Mouse (Mus musculus) kidney, embryonic 15.5 days (tissue): ENCODE results near the gene Rgma. TPM values are rescaled to one million over a fixed set of nuclear protein-coding genes. Genes with fewer than 3 reads are reported as not detected.

Experiments used
- ATAC-seq: fragments of 200-750 bp; cut with Nextera tagmentation; replicated peaks from 2 replicates; pipeline ENCODE4 v1.8.0; 2017; ENCODE audit warnings: moderate TSS enrichment; ENCODE audit not compliant: low FRiP score
- H3K27ac ChIP-seq: fragments of 300-500 bp; sonication (generic); 2 replicates; pipeline ENCODE4 v1.5.1; 2015; ENCODE audit warnings: mild to moderate bottlenecking, inconsistent platforms
- H3K27me3 ChIP-seq: fragments of 300-500 bp; sonication (generic); 2 replicates; pipeline ENCODE4 v1.6.1; 2015; ENCODE audit warnings: inconsistent platforms
- H3K36me3 ChIP-seq: fragments of 300-500 bp; sonication (generic); 2 replicates; pipeline ENCODE4 v1.6.1; 2015; ENCODE audit warnings: inconsistent platforms
- H3K4me1 ChIP-seq: fragments of 300-500 bp; sonication (generic); 2 replicates; pipeline ENCODE4 v1.6.1; 2015; ENCODE audit warnings: inconsistent platforms
- H3K4me2 ChIP-seq: fragments of 300-500 bp; sonication (generic); 2 replicates; pipeline ENCODE4 v1.6.1; 2015; ENCODE audit warnings: moderate library complexity, mild to moderate bottlenecking, inconsistent platforms
- H3K4me3 ChIP-seq: fragments of 300-500 bp; sonication (generic); replicated peaks from 2 replicates; pipeline ENCODE4 v1.5.1; 2015; ENCODE audit warnings: mild to moderate bottlenecking, inconsistent platforms
- H3K9ac ChIP-seq: fragments of 300-500 bp; sonication (generic); 2 replicates; pipeline ENCODE4 v1.6.1; 2015; ENCODE audit warnings: mild to moderate bottlenecking, inconsistent platforms
- H3K9me3 ChIP-seq: fragments of 300-500 bp; sonication (generic); replicated peaks from 2 replicates; pipeline ENCODE4 v1.6.1; 2016; ENCODE audit warnings: inconsistent platforms
- WGBS: fragments of 180-500 bp; shearing (Covaris S2); methylation state at CpG from one replicate; pipeline ENCODE4 v1.1.7; 2015; ENCODE audit warnings: mixed read lengths; 5-methylcytosine and 5-hydroxymethylcytosine counted together
- polyA plus RNA-seq: library from polyadenylated mRNA; unstranded; fragments of >200 nt; fragmentation: Nextera tagmentation; extraction: Ambion mirVana; gene quantifications from 2 replicates; pipeline ENCODE4 v1.2.1, GENCODE M21; 2015

Rgma gene
- polyA plus RNA-seq, 1 experiment from 2014 or later = 13.7 TPM

DNA sequence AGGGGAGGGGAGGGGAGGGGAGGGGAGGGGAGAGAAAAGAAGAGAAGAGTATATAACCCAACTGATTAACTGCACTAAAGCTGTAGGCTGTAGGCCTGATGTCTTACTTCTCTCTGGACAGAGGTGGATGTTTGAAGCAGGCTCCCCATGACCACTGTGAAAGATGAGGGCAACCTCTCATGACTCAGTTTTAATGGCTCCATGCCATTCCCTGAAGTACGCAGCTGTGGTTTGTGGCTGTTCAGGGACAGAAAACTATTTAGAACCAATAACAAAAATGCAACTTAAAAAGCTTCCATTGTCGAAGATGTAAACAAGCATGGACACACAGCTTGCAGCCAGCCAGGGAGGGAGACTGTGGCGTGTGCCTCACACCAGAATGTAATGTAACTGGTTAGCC is 50.9 kb downstream of the Rgma start:
- no peaks in the 10 kb centered on the region for H3K9me3 ChIP-seq
- no peak overlapping the region for H3K4me3 ChIP-seq
- H3K27me3 ChIP-seq = no peaks in the 10 kb centered on the region
- H3K4me1 ChIP-seq = peaks cover 13% of the 10 kb centered on the region
- no peak overlapping the region for H3K27ac ChIP-seq
- H3K4me2 ChIP-seq = no peak overlapping the region
- no peak overlapping the region for H3K9ac ChIP-seq
- WGBS = 81% methylated on average over 3 of the region's 3 CpGs
- peaks cover 50% of the 10 kb centered on the region for H3K36me3 ChIP-seq
- no peak for ATAC-seq

DNA sequence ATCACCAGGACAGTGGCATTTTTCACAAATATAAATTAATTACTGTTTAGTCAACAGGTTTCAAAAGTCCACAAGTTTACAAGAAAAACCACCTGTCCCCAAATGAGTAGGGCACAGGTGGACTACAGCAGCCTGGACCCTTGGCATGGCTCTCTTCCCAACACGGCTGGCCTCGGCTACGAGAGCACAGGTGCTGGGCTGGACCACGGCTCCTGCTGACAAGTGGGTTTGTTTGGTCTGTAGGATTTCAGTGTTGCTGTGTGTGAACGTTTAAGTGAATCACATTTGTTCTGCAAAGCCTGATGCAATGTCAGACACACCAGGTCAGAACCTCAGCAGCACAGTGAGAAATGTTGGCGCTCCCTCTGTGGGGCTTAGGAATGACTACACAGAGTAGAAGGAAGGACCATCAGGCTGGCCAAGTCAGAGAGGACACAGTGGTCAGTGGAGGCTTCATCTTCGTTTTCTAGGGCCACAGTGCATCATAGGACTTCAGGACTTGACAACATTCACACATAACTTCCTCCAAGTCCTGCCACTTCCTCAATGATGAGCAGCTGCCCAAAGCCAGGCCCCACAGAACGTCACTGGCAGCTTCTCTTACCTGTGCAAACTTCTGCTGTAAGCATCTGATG is 51.6 kb downstream of the Rgma start:
- Histone ChIP-seq H3K27me3 (no peaks in the 10 kb centered on the region), H3K9ac (no peak overlapping the region), H3K4me1 (peaks cover 10% of the 10 kb centered on the region), H3K27ac (no peak overlapping the region), H3K9me3 (no peaks in the 10 kb centered on the region), H3K4me3 (no peak overlapping the region), H3K36me3 (peaks cover 53% of the 10 kb centered on the region), H3K4me2 (no peak overlapping the region)
- 88% methylated on average over 8 of the region's 8 CpGs for WGBS
- no peak for ATAC-seq

DNA sequence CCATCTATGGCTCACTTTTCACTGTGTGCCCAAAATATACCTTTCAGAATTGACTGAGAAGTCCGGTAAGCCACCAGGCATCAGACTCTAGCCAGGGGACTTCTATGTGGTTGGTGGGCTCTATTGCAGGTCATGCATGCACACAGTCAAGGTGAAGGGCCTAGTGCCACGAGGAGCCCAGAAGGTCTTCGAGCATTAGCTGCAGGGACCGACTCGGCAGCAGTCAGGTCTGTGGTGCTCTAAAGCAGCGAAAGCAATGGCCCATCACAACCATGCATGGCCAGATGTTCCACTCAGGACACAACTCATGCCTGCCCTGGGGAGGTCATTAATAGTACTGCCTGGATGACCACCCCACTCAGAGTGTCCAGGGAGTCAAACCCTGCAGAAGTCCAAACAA is 52.5 kb downstream of the Rgma start:
- no peak overlapping the region for H3K27ac ChIP-seq
- H3K4me3 ChIP-seq = no peak overlapping the region

DNA sequence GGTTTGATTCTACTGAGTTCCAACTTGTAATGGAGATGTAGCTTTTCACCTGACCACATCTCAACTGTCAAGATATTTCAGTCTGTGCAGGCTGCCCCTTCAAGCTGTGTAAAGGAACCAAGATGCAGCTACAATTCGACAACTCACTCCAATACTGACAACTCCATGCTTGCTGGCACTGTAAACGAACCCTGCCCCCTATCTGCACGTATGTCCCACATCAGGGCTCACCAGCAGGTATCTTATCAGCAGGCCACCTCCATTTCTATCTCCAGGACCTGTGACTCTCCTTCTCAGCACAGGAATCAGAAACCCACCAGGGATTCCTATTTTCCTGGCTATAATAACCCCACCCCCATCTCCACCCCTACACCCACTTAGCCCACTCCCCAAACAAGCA is 53.2 kb downstream of the Rgma start:
- WGBS = 93% methylated on average over 3 of the region's 3 CpGs

More for the DNA sequence above, 52.5 kb downstream of the Rgma start:
- H3K9me3 ChIP-seq = no peaks in the 10 kb centered on the region
- no peak overlapping the region for H3K9ac ChIP-seq
- peaks cover 56% of the 10 kb centered on the region for H3K36me3 ChIP-seq
- H3K27me3 ChIP-seq = no peaks in the 10 kb centered on the region
- 95% methylated on average over 6 of the region's 6 CpGs for WGBS
- H3K4me2 ChIP-seq = no peak overlapping the region
- peaks cover 6% of the 10 kb centered on the region; the same call in 1 of the 2 replicates for H3K4me1 ChIP-seq
- no peak for ATAC-seq

DNA sequence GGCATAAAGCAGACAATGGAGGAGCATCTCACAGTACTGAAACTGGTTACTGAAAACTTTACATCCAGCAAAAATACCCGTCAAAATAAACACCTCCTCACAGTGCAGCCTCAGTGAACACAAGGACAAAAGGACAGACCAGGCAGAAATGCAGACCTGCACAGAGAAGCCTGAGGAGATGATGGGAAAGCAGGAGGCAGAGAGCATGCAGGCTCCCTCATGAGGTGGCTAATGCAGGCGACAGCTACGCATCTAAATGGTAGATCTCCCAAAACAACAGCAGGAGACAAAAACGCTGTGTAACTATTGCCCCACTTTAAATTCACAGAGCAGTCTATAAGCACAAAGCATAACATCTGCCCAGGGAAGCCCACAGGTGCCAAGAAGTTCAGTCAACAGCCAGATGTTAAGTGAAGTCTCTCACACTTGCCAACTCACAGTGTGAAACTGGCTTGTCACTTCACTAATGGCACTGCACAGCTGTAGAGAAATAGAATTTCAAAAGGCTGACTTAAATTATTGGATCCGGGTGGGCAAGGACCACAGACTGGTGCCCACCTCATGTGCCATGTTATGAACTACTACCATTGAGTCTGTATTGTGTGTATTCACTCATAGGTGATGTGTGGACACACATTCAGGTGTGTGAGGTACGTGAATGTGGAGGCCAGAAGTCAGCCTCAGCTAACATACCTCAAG is 58.5 kb downstream of the Rgma start:
- no peak overlapping the region for H3K9ac ChIP-seq
- H3K4me3 ChIP-seq = no peak overlapping the region
- WGBS = 63% methylated on average over 6 of the region's 6 CpGs
- no peaks in the 10 kb centered on the region for H3K27me3 ChIP-seq
- peaks cover 89% of the 10 kb centered on the region for H3K36me3 ChIP-seq
- no peaks in the 10 kb centered on the region for H3K4me1 ChIP-seq
- H3K27ac ChIP-seq = no peak overlapping the region
- no peaks in the 10 kb centered on the region for H3K9me3 ChIP-seq
- no peak for ATAC-seq
- H3K4me2 ChIP-seq = no peak overlapping the region

More for the DNA sequence above, 53.2 kb downstream of the Rgma start:
- Histone ChIP-seq H3K36me3 (peaks cover 63% of the 10 kb centered on the region), H3K27ac (no peak overlapping the region), H3K9me3 (no peaks in the 10 kb centered on the region), H3K27me3 (no peaks in the 10 kb centered on the region), H3K4me3 (no peak overlapping the region), H3K4me1 (peaks cover 6% of the 10 kb centered on the region; the same call in 1 of the 2 replicates), H3K4me2 (no peak overlapping the region), H3K9ac (no peak overlapping the region)
- ATAC-seq = no peak

DNA sequence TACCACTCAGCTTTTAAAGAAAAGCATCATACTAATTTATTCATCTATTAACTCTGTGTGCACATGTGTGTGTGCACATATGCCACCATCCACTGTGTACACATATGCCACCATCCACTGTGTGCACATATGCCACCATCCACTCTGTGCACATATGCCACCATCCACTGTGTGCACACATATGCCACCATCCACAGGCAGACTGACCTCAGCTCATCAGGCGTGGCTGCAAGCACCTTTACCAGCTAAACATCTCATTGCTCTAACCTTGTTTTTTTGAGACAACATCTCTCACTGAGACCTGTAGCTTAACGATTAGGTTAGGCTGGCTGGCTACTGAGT is 59.0 kb downstream of the Rgma start:
- 86% methylated on average over 2 of the region's 2 CpGs for WGBS
- ATAC-seq = no peak
- H3K36me3 ChIP-seq = peaks cover 89% of the 10 kb centered on the region

DNA sequence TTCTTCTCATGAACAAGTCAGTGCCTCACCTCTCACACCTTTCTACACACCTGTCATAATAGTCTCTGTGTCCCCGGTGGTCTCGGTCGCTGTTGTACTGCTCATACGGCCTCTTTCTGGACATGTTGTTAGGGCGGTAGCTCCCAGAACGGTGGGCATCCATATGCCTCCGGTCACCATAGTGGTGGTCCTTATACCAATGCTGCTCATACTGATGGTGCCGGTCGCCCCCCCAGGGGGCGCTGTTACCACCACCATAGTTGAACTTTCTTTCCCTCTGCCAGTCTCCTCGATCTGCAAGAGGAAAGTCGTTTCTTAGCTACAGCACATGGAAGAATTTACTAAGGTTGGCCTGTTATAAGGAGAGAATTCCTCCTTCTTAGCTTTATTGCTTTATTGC is 60.4 kb downstream of the Rgma start:
- no peak overlapping the region for H3K4me3 ChIP-seq
- no peaks in the 10 kb centered on the region for H3K9me3 ChIP-seq
- H3K36me3 ChIP-seq = peaks cover 89% of the 10 kb centered on the region
- no peak overlapping the region for H3K9ac ChIP-seq
- H3K27ac ChIP-seq = no peak overlapping the region
- no peaks in the 10 kb centered on the region for H3K27me3 ChIP-seq
- no peaks in the 10 kb centered on the region for H3K4me1 ChIP-seq
- ATAC-seq = no peak
- 74% methylated on average over 12 of the region's 12 CpGs for WGBS
- no peak overlapping the region for H3K4me2 ChIP-seq

More for the DNA sequence above, 59.0 kb downstream of the Rgma start:
- H3K27me3 ChIP-seq = no peaks in the 10 kb centered on the region
- no peak overlapping the region for H3K27ac ChIP-seq
- H3K4me1 ChIP-seq = no peaks in the 10 kb centered on the region
- H3K4me3 ChIP-seq = no peak overlapping the region
- H3K9ac ChIP-seq = no peak overlapping the region
- H3K4me2 ChIP-seq = no peak overlapping the region
- H3K9me3 ChIP-seq = no peaks in the 10 kb centered on the region

DNA sequence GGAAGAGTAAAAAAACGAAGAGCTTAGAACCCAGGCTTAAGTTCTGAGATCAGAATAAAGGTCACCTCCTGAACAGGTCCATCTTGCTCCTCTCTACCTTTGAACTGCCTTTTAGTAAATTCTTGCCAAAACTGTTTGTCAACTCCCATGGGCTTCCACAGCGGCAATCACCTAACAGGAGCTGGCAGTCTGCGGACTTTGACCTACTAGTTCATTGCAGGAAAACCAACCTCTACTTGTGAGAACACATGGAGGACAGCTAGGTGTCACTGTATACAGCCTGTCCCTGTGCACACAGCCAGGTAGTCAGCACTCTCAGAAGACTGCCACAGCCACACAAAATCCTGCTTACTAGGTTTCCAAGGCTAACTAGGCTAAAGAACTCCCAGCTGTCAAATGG is 66.5 kb downstream of the Rgma start:
- Histone ChIP-seq H3K9me3 (no peaks in the 10 kb centered on the region), H3K9ac (no peak overlapping the region), H3K27ac (no peak overlapping the region), H3K4me3 (no peak overlapping the region), H3K4me2 (no peak overlapping the region), H3K27me3 (no peaks in the 10 kb centered on the region), H3K4me1 (no peaks in the 10 kb centered on the region), H3K36me3 (peaks cover 97% of the 10 kb centered on the region)
- no peak for ATAC-seq
- 93% methylated on average over 3 of the region's 3 CpGs for WGBS

DNA sequence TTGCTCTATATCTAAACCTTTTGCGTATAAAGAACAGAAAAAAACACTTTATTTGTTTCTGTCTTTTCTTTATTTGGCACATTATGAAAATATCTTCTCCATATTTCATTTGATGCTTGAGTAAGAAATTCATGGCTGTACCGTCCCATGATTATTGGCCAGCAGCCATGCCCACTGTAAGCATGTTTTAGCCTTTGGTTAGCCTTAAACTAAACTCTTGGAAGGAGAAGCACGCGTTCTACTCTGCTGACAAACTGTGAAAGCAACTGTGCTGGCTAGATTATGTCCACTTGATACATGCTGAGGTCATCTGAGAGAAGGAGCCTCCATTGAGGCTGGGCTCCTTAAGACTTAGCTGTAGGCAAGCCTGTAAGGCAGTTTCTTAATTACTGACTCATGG is 66.9 kb downstream of the Rgma start:
- no peak for ATAC-seq
- Histone ChIP-seq H3K36me3 (peaks cover 97% of the 10 kb centered on the region), H3K9me3 (no peaks in the 10 kb centered on the region), H3K4me3 (no peak overlapping the region), H3K9ac (no peak overlapping the region), H3K4me1 (no peaks in the 10 kb centered on the region), H3K4me2 (no peak overlapping the region), H3K27me3 (no peaks in the 10 kb centered on the region), H3K27ac (no peak overlapping the region)
- 94% methylated on average over 4 of the region's 4 CpGs for WGBS

DNA sequence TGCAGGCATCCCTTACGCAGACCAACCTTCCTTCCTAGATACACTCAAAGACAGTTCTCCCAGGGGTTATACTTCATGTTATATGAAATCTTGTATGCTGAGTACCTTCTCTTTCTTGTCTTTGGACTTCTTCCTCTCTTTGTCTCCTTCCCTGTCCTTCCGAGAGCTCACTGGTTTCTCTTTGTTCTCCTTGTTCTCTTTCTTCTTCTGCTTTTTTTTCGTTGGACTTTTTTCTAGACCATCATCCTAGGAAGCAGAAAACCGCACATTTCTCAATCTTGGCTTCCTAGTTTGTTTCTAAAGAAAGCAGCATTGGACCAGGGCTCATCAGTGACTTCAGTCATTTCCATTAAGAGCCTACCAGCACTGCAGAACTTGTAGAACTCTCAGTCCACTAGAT is 76.3 kb downstream of the Rgma start:
- Histone ChIP-seq H3K9ac (no peak overlapping the region), H3K27me3 (no peaks in the 10 kb centered on the region), H3K4me1 (no peaks in the 10 kb centered on the region), H3K27ac (no peak overlapping the region), H3K4me2 (no peak overlapping the region), H3K4me3 (no peak overlapping the region), H3K9me3 (no peaks in the 10 kb centered on the region), H3K36me3 (peaks cover 97% of the 10 kb centered on the region)
- no peak for ATAC-seq
- 95% methylated on average over 4 of the region's 4 CpGs for WGBS

DNA sequence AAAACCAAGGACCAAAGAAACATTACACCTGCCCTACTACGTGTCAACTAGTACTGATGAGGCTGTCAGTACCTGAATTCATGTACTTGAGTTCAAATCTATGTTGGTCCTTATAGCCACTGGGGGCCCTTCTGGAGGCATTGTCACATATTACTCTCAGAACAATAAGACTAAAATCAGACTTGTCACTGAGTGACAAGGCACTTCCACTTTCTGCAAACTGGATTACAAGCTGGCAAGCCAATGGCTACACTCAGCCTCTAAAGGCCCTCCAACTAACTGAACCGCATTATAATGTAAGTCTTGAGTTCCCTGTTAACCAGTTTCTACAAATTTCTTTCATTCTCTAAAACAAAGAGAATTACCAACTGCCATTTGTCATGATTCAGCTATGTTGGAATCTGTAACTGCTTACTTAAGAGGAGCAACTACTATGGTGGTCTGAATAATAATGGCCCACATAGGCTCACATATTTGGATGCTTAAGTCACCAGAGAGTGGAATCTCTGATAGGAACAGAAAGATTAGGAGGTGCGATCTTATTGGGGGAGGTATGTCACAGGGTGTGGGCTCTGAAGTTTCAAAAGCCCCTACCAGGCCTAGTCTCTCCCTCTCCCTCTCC is 77.0 kb downstream of the Rgma start:
- H3K4me3 ChIP-seq = no peak overlapping the region
- H3K9me3 ChIP-seq = no peaks in the 10 kb centered on the region
- H3K4me1 ChIP-seq = no peaks in the 10 kb centered on the region
- H3K27ac ChIP-seq = no peak overlapping the region
- H3K4me2 ChIP-seq = no peak overlapping the region
- no peak for ATAC-seq
- H3K9ac ChIP-seq = no peak overlapping the region
- H3K27me3 ChIP-seq = no peaks in the 10 kb centered on the region
- peaks cover 97% of the 10 kb centered on the region for H3K36me3 ChIP-seq
- 92% methylated on average over 3 of the region's 3 CpGs for WGBS

DNA sequence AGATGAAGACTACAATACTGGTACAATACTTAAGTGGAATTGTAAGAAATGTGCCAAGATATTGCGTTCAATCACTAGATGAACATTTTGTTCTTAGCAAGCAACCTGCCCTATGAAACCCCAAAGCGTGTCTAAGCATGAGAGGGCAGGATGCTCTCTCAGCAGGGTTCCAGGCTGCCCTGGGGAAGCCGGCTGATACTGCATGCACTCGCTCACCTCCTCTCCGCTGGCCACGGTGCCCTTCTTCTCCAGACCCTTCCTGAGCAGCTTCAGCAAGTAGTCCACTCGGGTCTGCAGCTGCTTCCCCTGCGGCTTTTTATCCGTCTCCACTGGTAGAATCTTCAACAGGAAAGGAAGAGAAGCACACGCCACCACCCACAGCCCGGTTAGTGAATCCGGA is 78.8 kb downstream of the Rgma start:
- no peaks in the 10 kb centered on the region for H3K9me3 ChIP-seq
- WGBS = 92% methylated on average over 12 of the region's 12 CpGs
- H3K36me3 ChIP-seq = peaks cover 96% of the 10 kb centered on the region
- H3K4me3 ChIP-seq = no peak overlapping the region
- no peak for ATAC-seq
- H3K4me2 ChIP-seq = no peak overlapping the region
- no peaks in the 10 kb centered on the region for H3K4me1 ChIP-seq
- H3K27me3 ChIP-seq = no peaks in the 10 kb centered on the region
- H3K27ac ChIP-seq = no peak overlapping the region
- H3K9ac ChIP-seq = no peak overlapping the region
